Mouse (Mus musculus) heart, embryonic 13.5 days (tissue): ENCODE measurements around the gene Tmem117. TPM values are rescaled to one million over a fixed set of nuclear protein-coding genes. Genes with fewer than 3 reads are reported as not detected.
A peak's percentile ranks its signal among the peaks of the same experiment; 100 is the strongest.

Experiments used
- ATAC-seq: fragments of 200-750 bp; cut with Nextera tagmentation; 2 replicates; pipeline ENCODE4 v1.8.0; 2017; ENCODE audit warnings: moderate TSS enrichment; ENCODE audit not compliant: insufficient number of reproducible peaks, low FRiP score, low TSS enrichment; ENCODE audit errors: extremely low read depth
- H3K27ac ChIP-seq: fragments of 300-500 bp; sonication (generic); replicated peaks from 2 replicates; pipeline ENCODE4 v1.5.1; 2015; ENCODE audit warnings: moderate library complexity, mild to moderate bottlenecking, inconsistent platforms
- H3K27me3 ChIP-seq: fragments of 300-500 bp; sonication (generic); replicated peaks from 2 replicates; pipeline ENCODE4 v1.6.1; 2015; ENCODE audit warnings: mild to moderate bottlenecking, inconsistent platforms
- H3K36me3 ChIP-seq: fragments of 300-500 bp; sonication (generic); 2 replicates; pipeline ENCODE4 v1.6.1; 2015; ENCODE audit warnings: mild to moderate bottlenecking, inconsistent platforms
- H3K4me1 ChIP-seq: fragments of 300-500 bp; sonication (generic); 2 replicates; pipeline ENCODE4 v1.6.1; 2015; ENCODE audit warnings: inconsistent platforms
- H3K4me2 ChIP-seq: fragments of 300-500 bp; sonication (generic); 2 replicates; pipeline ENCODE4 v1.6.1; 2015; ENCODE audit warnings: inconsistent platforms, mild to moderate bottlenecking, moderate library complexity
- H3K4me3 ChIP-seq: fragments of 300-500 bp; sonication (generic); 2 replicates; pipeline ENCODE4 v1.5.1; 2015; ENCODE audit warnings: moderate library complexity, mild to moderate bottlenecking, inconsistent platforms
- H3K9ac ChIP-seq: fragments of 300-500 bp; sonication (generic); 2 replicates; pipeline ENCODE4 v1.6.1; 2015; ENCODE audit warnings: inconsistent platforms, mild to moderate bottlenecking, moderate library complexity
- H3K9me3 ChIP-seq: fragments of 300-500 bp; sonication (generic); 2 replicates; pipeline ENCODE4 v1.6.1; 2016; ENCODE audit warnings: inconsistent platforms
- WGBS: fragments of 180-500 bp; shearing (Covaris S2); methylation state at CpG from one replicate; pipeline ENCODE4 v1.1.7; 2015; ENCODE audit warnings: mixed read lengths; 5-methylcytosine and 5-hydroxymethylcytosine counted together
- polyA plus RNA-seq: library from polyadenylated mRNA; unstranded; fragments of >200 nt; fragmentation: Nextera tagmentation; extraction: Ambion mirVana; gene quantifications from 2 replicates; pipeline ENCODE4 v1.2.1, GENCODE M21; 2015

Tmem117 gene
- polyA plus RNA-seq, 1 experiment from 2014 or later = 1.2 TPM

DNA sequence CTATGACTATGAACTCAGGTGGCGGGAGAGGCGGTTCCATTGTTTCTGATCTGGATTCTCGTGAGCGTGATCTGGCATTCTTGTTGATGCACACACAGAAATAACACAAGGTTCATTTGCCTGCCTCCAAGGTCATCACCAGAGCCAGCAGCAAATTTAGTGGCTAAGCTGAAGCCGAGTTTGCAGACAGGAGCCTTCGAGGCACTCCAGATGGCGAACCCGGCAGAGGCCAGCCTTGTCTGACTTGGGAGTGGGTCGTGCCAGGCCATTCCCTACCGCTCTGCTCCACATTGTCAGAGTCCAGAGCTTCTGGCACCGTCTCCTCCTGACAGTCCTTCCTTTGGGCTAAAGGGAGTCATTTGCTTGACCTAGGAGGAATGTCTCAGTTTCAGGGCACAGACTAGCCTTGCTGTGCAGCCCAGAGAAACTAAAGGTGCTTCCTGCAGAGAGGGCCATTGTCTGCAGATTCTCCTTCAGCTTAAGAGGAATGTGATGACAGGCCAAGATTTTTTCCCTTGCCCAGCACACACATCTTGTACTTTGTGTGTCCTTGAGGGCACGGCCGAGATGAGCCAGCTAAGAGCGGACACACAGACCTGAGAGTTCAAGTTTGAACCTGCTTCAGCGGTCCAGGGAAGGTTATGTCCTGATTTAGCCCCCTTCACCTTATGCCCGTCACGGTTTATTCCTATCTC, 20.2 kb downstream of the Tmem117 start:
- no peak for ATAC-seq
- Histone ChIP-seq H3K4me1 (peaks cover 15% of the 10 kb centered on the region), H3K4me3 (peak overlapping the region; percentile 10; the same call in 1 of the 2 replicates), H3K27ac (no peak overlapping the region), H3K36me3 (no peaks in the 10 kb centered on the region), H3K9ac (peak overlapping the region; percentile 6; the same call in 1 of the 2 replicates), H3K4me2 (peak overlapping the region; percentile 49), H3K27me3 (peaks cover 4% of the 10 kb centered on the region; the same call in 1 of the 2 replicates), H3K9me3 (no peaks in the 10 kb centered on the region)
- WGBS = 30% methylated on average over 17 of the region's 17 CpGs

DNA sequence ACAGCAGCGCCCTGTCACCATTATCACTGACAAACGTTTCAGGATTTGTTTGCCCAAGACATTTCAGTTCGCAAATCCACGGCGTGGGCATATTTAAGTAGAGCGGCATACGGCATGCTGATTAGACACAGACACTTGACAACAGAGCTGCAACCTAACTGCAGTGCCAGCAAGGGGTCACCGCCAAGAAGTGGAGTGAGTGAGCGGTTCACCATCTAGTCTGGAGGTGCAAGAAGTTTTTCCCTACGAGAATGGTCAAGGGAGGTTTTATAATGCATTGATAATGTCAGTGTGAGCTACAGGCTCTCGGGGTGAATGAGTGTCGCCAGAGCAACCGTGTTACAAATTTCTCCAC, 20.7 kb downstream of the Tmem117 start:
- peaks cover 4% of the 10 kb centered on the region; the same call in 1 of the 2 replicates for H3K27me3 ChIP-seq
- no peaks in the 10 kb centered on the region for H3K9me3 ChIP-seq
- ATAC-seq = no peak
- 26% methylated on average over 13 of the region's 13 CpGs for WGBS
- H3K4me1 ChIP-seq = peaks cover 15% of the 10 kb centered on the region
- peak overlapping the region; percentile 49 for H3K4me2 ChIP-seq
- H3K9ac ChIP-seq = no peak overlapping the region
- H3K27ac ChIP-seq = no peak overlapping the region
- H3K36me3 ChIP-seq = no peaks in the 10 kb centered on the region
- peak overlapping the region; percentile 10; the same call in 1 of the 2 replicates for H3K4me3 ChIP-seq

DNA sequence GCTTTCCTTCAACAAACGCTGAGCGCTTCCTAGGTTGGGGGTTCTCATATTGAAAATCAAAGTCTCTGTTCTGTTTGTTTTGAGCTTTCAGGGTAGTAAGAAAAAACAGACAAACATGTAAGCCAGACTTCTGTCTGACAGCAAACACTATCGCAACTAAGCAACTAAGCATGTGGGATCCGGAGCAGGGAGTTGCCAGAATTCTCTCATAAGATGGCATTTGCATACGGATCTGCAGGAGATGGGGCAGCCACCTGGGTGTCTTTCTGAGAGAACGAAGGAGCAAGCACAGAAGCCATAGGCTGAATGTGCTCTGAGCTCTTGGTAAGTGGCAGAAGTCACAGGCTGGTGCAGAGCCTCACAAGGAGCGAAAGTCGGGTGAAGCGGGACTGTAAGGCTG, 22.3 kb downstream of the Tmem117 start:
- Histone ChIP-seq H3K27ac (no peak overlapping the region), H3K4me2 (no peak overlapping the region), H3K36me3 (no peaks in the 10 kb centered on the region), H3K4me1 (peaks cover 15% of the 10 kb centered on the region), H3K27me3 (peaks cover 4% of the 10 kb centered on the region; the same call in 1 of the 2 replicates), H3K9ac (no peak overlapping the region), H3K9me3 (no peaks in the 10 kb centered on the region), H3K4me3 (no peak overlapping the region)
- 71% methylated on average over 9 of the region's 9 CpGs for WGBS
- ATAC-seq = no peak

DNA sequence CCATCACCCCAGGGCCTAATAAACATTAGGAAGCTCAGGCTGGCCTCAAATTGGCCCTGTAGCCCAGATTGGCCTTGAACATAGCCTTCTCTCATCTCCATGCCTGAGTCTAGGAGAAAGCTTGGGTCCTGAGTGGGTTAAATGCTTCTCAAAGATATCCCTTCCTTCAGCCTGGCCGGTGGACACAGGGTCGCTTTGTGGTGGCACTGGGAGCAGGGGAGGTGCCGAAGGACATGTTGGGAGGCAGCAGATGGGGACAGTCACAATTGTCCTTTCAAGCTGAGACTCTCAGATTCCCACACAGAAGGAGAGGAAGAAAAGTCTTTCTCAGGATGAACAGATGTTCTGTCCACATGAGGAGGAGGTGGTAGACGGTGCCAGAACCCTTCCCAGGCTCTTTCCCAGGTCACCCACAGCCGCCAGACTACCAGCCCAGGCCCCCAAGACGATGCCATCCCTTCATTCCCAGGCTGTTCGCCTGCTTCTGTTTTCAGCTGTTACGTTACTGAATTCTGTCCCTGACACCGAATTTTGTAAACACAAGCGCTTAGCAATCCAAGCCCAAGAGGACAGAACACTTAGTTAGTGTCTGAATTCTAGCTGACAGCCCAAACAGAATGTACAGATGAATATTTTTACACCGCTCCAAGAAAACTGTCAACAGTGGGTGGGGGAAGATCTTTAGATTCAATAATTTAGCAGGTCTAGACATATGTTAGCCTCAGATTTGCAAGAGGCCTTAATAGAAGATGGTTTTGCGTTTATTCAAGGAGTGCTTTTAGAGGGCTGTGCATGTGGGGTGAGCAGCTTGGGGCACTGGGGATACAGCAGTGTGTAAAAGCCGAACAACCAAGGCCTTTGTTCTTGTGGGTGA, 23.2 kb downstream of the Tmem117 start:
- peaks cover 4% of the 10 kb centered on the region; the same call in 1 of the 2 replicates for H3K27me3 ChIP-seq
- no peaks in the 10 kb centered on the region for H3K9me3 ChIP-seq
- H3K36me3 ChIP-seq = no peaks in the 10 kb centered on the region
- no peak overlapping the region for H3K4me2 ChIP-seq
- WGBS = 64% methylated on average over 13 of the region's 13 CpGs
- H3K4me3 ChIP-seq = no peak overlapping the region
- H3K4me1 ChIP-seq = peaks cover 15% of the 10 kb centered on the region
- no peak overlapping the region for H3K9ac ChIP-seq
- ATAC-seq = no peak
- no peak overlapping the region for H3K27ac ChIP-seq

DNA sequence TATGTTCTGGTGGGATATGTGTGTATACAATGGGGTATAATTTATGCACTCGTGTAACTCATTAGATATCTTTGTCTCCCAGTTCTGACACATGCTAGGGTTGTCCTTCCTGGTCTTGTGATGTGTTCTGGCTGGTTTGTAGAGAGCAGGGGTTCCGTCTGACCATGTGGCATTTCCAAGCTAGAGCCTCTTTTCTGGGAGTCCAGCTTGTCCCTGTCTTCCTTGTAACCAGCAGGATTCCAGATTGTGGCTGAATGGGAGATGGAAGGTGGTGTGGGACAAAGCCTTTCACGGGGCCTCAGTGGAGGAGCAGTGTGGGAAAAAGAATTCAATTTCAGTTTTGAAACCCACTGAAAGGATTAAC, 23.8 kb downstream of the Tmem117 start:
- H3K9ac ChIP-seq = no peak overlapping the region
- no peak for ATAC-seq
- WGBS = 70% methylated on average over 3 of the region's 3 CpGs

DNA sequence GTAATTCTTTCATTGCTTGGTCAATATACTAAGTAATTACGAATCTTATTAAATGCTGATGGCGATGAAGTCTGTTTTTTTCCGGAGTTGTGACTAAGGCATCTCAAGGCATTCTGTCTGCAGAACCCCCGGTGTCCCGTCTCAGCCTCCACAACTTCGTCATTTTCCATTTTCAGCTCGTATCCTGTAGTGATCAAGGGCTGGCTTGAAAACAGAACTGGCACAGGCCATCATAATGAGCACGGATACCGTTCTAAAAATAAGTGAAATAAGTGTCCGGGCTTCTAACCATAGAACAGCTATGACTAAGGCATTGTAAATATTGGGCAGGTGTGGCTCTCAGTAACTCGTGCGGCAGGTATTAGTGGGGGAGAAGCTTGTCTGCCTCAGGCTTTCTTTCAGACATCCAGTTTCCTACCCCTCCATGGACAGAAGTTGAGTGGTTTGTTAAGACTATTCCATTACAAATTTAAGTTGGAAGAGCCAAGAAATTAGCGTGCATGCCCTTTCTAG, 26.8 kb downstream of the Tmem117 start:
- no peaks in the 10 kb centered on the region for H3K36me3 ChIP-seq
- H3K4me2 ChIP-seq = no peak overlapping the region
- WGBS = 64% methylated on average over 13 of the region's 13 CpGs

More for the DNA sequence above, 23.8 kb downstream of the Tmem117 start:
- Histone ChIP-seq H3K27me3 (peaks cover 4% of the 10 kb centered on the region; the same call in 1 of the 2 replicates), H3K36me3 (no peaks in the 10 kb centered on the region), H3K27ac (no peak overlapping the region), H3K4me1 (peaks cover 15% of the 10 kb centered on the region), H3K4me3 (no peak overlapping the region), H3K4me2 (no peak overlapping the region), H3K9me3 (no peaks in the 10 kb centered on the region)

DNA sequence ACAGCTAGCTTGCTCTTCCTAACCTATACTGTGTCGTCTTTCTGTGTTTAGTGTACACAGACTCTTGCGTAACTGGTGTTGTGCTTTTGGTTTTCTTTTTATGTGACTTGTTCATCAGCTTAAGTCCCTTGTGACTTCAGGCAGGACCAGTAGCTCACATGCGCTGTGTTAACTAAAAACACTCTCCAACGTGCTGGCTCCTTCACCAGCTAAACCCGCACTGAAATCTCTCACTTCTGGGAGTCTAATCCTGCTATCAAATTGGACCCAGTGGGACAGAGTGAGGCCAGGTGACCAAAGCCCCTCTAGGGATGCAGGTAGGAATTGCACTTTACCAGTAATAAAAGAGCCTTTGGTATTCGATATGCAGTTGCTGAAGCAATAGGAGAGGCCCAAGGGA, 28.9 kb downstream of the Tmem117 start:
- no peak overlapping the region for H3K4me3 ChIP-seq
- ATAC-seq = no peak
- 67% methylated on average over 6 of the region's 6 CpGs for WGBS

More for the DNA sequence above, 26.8 kb downstream of the Tmem117 start:
- Histone ChIP-seq H3K4me3 (no peak overlapping the region), H3K9ac (no peak overlapping the region), H3K27ac (no peak overlapping the region), H3K9me3 (no peaks in the 10 kb centered on the region), H3K27me3 (peaks cover 2% of the 10 kb centered on the region; the same call in 1 of the 2 replicates), H3K4me1 (peaks cover 3% of the 10 kb centered on the region; the same call in 1 of the 2 replicates)
- ATAC-seq = no peak

DNA sequence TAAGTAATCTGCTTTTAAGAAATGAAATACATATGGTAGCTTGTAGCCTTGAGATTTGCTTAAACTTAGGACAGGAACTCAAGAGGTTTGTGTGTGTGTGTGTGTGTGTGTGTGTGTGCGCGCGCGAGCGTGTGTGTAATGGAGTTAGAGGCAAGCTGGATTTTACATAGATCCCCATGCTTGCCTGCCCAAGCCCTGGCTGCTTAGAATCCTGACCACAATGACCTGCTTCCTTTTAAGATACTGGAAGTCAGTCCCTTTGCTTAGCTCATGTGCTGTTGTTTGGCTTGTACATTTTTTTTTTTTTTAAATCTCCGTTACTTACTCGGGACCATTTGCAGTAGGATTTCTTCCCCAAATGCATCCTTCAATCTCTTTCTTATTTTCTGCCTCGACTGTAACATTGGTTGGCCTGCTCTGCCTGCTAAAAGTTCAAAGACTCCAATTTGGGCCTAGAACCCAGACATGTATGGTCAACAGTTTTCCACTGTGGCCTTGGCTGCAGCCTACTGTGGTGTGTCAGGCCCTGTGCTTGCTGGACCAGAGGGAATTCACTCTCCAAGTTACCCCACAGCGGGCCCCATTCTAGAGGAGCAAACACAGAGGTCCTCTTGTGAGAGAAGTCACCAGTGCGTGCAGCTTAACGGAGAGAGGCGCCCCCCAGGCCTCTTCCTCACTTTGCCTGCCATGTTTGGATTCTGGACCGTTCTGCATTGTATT, 29.5 kb downstream of the Tmem117 start:
- no peak for ATAC-seq
- H3K36me3 ChIP-seq = no peaks in the 10 kb centered on the region
- H3K4me3 ChIP-seq = no peak overlapping the region
- H3K4me2 ChIP-seq = no peak overlapping the region
- H3K9ac ChIP-seq = no peak overlapping the region
- H3K9me3 ChIP-seq = no peaks in the 10 kb centered on the region
- no peak overlapping the region for H3K27ac ChIP-seq
- H3K27me3 ChIP-seq = no peaks in the 10 kb centered on the region
- peaks cover 3% of the 10 kb centered on the region; the same call in 1 of the 2 replicates for H3K4me1 ChIP-seq
- WGBS = 75% methylated on average over 13 of the region's 13 CpGs

More for the DNA sequence above, 28.9 kb downstream of the Tmem117 start:
- Histone ChIP-seq H3K9ac (no peak overlapping the region), H3K9me3 (no peaks in the 10 kb centered on the region), H3K27me3 (no peaks in the 10 kb centered on the region), H3K36me3 (no peaks in the 10 kb centered on the region), H3K27ac (no peak overlapping the region), H3K4me2 (no peak overlapping the region), H3K4me1 (peaks cover 3% of the 10 kb centered on the region; the same call in 1 of the 2 replicates)

DNA sequence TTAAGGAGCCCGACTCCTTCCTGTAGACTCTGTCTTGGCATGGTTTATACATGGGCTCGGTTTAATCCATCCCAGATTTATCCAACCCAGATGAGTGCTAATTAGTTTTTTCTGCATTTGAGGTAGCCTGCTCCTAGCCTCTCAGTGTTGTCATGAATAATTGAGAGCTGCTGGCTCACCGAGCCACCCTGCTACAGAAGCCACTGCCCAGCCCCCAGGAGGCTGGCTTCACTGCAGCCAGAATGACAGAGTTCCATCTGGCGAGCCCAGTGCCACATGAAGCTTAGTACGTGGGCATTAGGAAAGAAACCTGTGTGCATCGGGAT, 30.0 kb downstream of the Tmem117 start:
- no peak overlapping the region for H3K27ac ChIP-seq
- H3K4me2 ChIP-seq = no peak overlapping the region
- ATAC-seq = no peak
- H3K9ac ChIP-seq = no peak overlapping the region
- 58% methylated on average over 6 of the region's 6 CpGs for WGBS
- H3K4me3 ChIP-seq = no peak overlapping the region
- no peaks in the 10 kb centered on the region for H3K9me3 ChIP-seq
- no peaks in the 10 kb centered on the region for H3K27me3 ChIP-seq
- no peaks in the 10 kb centered on the region for H3K36me3 ChIP-seq
- peaks cover 3% of the 10 kb centered on the region; the same call in 1 of the 2 replicates for H3K4me1 ChIP-seq

DNA sequence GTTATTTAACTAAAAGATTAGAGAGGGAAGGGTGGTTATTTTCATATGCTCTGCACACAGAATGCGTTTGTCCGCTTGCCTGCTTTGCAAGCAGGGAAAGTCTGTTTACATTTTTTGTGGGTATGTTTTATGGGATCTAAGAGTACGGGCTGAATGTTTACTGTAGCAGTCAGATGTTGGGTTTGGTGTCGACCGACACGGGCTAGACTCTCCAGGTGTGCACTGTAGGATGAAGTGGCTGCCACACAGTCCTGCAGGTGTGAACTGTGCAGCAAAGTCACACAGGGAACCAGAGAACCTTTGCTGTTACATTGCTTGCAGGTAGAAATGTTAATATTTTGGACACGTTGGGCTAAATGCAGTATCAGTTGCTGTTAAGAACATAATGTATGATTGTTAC, 31.9 kb downstream of the Tmem117 start:
- WGBS = 65% methylated on average over 7 of the region's 7 CpGs
- Histone ChIP-seq H3K9ac (no peak overlapping the region), H3K4me1 (peaks cover 3% of the 10 kb centered on the region; the same call in 1 of the 2 replicates), H3K27me3 (no peaks in the 10 kb centered on the region), H3K4me2 (no peak overlapping the region), H3K9me3 (no peaks in the 10 kb centered on the region), H3K27ac (no peak overlapping the region), H3K4me3 (no peak overlapping the region), H3K36me3 (no peaks in the 10 kb centered on the region)
- no peak for ATAC-seq

DNA sequence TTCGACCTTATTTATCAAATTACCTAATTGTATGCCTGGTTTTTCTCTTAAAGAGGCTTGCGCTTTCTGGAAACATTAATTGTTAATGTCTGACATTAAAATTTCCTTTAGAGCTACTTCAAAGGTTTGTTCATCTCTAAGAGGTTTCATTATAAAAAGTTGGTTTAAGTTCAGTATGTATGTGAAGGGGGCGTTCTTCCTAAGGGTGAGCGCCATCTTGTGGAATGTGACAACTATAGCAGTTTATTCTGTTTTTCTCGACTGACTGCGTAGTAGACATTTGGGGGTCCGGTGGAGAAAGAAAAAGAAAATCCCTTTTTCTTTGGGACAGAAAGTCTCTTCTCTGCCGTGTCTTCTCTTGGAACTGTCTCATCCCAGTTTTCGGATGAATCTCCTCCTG, 32.4 kb downstream of the Tmem117 start:
- H3K4me2 ChIP-seq = peak overlapping the region; percentile 49
- H3K9me3 ChIP-seq = no peaks in the 10 kb centered on the region

More for the DNA sequence above, 32.4 kb downstream of the Tmem117 start:
- Histone ChIP-seq H3K27ac (no peak overlapping the region), H3K27me3 (no peaks in the 10 kb centered on the region), H3K4me1 (peaks cover 3% of the 10 kb centered on the region; the same call in 1 of the 2 replicates), H3K36me3 (no peaks in the 10 kb centered on the region), H3K9ac (no peak overlapping the region), H3K4me3 (no peak overlapping the region)
- WGBS = 18% methylated on average over 9 of the region's 9 CpGs
- ATAC-seq = no peak
